Mouse (Mus musculus) bone marrow macrophage, adult 2 months (primary cell): Measurements from ENCODE around the gene Rasl11b.

ENCODE experiments used
- CTCF ChIP-seq: IDR thresholded peaks from 2 replicates; pipeline ENCODE4 v1.5.1; 2012; ENCODE audit warnings: low read depth, mild to moderate bottlenecking, low read length, moderate library complexity
- POLR2A ChIP-seq: IDR thresholded peaks from 2 replicates; pipeline ENCODE4 v1.6.1; 2012; ENCODE audit warnings: mild to moderate bottlenecking, low read depth, low read length, borderline replicate concordance

DNA sequence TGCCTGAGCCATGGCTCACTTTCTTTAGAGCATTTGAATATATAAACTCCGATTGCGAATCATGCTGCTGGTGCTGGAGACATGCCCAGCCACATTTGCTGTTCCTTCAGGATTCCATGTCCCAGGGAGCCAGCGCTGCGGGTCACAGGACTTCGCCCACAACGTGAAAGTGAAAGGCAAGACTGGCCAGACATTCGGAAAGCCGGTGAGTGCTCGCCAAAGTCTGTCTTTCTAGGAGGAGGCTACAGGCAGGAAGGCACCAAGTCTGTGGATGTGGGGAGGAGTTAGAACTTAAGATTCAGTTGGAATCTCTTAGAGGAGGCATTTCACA lies 5.0 kb upstream of the Rasl11b start:
- TF ChIP-seq CTCF: no peak
- TF ChIP-seq POLR2A: no peak
